Mouse (Mus musculus): ENCODE measurements around the gene Gm20708.

- TF ChIP-seq CTCF (IDR thresholded peaks at IDR 0.05; ENCODE audit: insufficient read depth, low read length) (no peak), POLR2A (IDR thresholded peaks at IDR 0.05; ENCODE audit: borderline replicate concordance, extremely low read depth, low read depth, low read length) (no peak)
Measured at GRCm38 (mm10) chr11:117798160-117798541, 11.3 kb upstream of the Gm20708 start.

Data from lung, adult 2 months (tissue).